Mouse (Mus musculus) kidney, adult 18-20 months (tissue): ENCODE data around the gene Rab3c.

Source experiments
- DNase-seq: peaks from one replicate; pipeline ENCODE4 v3.0.0; 2021

The Rab3c gene

DNA sequence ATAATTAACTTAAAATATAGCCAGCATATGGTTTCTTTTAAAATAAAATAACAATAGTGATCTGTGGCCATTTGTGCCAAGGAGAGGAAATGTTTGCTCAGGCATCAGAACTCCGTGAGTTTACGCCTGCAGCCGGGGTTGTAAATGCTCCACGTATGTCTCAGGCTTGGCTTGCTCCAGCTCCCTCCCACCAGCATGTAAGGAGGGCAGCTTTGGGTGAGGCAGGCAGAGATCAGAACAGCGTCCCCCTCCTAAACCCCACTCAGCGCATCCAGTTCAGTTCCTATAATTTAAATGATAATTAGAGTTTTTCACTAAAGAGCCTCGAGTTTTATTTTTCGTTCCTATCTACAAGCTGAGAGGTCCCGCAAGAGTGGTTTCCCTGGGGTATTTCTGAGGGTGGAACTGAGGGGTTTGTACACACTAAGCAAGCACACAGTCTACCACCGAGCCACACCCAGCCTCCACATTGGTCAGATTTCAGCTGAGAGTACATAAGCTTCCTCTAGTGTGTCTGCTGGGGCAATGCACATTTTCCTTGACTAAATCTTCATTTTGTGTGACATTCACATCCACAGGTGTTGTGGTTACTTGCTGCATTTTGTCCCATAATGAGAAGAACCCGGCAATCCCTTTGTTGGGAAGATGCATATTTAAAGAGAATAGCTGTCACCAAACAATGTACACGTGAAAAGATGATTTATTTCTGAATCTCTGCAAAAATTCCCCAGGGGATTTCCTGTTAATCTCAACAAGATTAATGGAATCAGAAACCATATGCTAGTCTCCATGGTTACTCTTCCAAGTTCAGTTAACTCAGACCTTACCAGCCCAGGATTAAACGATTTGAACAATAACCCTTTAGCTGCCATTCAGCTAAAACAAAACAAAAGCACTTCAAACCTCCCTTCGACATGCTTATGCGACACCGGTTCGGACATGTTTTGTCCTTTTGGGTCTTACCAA lies 186.8 kb downstream of the Rab3c start:
- no peak for DNase-seq

DNA sequence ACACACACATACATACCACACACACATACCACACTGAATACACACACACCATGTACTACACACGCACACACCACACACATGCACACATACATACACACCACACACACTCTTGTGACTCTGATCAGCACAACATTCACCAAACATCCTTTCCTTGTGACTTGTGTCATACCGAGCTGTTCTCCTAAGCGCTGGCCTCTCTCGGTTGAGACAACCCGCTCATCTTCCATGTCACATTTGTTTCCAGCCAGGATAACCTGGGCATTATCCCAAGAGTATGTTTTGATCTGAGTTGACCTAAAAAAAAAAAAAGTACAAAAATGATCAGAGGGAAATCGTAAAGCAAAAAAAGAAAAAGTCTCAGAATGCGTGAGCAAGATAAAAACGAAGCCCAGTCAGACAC lies 196.8 kb downstream of the Rab3c start:
- no peak for DNase-seq

DNA sequence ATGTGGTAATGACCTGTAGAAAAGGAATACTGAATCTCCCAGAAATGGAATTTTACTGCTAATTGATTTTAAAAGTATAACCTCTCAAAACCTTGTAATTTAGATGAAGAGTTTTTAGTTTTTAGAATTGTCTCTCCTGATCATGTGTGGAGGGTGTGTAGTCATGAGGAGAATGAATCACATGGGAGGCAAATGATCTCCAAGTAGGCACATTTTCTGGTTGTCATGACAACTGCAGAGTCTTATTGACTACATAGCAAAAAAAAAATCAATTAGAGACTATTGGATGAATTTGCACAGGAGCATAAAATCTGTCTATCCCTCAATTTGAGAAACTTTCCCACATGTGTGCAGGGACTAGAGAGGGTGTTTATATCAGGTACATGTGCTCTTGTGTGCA lies 199.6 kb downstream of the Rab3c start:
- DNase-seq, result no peak

DNA sequence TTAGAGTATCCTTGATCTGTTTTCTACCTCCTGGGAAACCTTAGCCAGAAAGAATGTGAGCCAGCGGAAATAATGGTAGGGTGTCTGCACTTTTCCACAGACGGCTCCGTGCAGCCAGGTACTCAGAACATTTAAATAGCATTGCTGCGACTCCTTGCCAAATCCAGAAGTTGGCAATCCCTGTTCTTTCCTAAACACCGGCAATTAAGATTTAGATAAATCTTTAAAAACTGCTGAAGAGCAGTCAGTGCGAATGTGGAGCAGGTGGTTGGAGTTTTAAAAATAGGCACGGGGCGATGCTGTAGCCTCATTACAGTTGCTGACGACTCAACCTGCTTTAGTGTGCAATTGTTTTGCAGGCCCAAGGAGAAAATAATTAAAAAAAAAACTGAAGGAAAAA lies 205.2 kb downstream of the Rab3c start:
- DNase-seq, result no peak

DNA sequence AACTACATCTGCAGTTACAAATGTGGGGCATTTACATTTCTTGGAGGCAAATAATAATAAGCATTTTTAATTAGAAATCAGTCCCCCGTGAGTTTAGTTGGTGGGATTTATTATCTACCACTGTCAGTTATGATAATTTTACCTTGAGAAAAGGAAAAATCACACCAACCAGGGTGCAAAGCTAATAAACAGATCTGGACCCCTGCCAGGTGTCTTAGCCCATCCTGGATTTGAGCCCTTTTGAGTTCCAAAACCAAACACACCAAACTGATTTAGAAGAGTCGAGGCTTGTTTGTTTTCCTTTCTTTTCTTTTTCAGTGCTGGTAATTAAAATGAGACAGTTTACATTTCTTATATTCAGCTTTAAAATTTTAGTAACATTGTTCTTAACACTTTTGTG lies 206.6 kb downstream of the Rab3c start:
- no peak for DNase-seq

DNA sequence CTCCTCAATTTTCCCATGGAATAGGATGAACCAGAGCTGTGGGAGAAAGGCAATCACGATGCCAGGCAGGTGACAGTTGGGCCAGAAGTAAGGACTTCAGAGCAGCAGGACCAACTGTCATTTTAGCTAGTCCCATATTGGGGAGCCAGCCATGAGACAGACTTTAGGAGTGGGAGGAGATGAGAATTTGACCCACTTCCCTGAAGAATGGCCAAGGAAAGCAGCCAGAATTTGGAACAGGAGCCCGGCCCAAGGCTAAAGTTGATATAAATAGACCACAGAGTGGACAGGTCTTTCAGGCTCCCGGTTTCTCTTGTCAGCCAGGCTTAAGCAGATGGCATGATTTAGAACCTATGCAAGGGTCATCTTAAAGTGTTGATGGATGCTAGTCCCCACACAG lies 213.6 kb downstream of the Rab3c start:
- DNase-seq, result no peak

DNA sequence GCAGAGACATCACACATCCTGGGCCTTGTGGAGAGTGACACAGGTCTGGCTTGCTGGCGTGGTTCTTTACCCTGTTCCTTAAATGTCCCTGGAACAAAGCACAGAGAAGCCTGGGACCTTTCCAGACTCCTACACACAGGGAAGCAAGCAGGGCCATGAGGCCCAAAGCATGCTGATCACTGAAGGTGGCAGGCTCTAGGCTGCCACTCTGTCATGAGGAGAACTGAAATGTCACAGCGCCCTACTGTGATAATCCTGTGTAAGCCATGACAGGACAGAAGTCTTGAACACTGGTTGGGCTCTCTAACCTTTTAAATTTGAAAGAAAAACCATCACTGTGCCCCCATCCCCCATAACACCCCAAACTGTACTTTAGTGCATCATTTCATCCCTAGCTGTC lies 214.1 kb downstream of the Rab3c start:
- DNase-seq, result no peak

DNA sequence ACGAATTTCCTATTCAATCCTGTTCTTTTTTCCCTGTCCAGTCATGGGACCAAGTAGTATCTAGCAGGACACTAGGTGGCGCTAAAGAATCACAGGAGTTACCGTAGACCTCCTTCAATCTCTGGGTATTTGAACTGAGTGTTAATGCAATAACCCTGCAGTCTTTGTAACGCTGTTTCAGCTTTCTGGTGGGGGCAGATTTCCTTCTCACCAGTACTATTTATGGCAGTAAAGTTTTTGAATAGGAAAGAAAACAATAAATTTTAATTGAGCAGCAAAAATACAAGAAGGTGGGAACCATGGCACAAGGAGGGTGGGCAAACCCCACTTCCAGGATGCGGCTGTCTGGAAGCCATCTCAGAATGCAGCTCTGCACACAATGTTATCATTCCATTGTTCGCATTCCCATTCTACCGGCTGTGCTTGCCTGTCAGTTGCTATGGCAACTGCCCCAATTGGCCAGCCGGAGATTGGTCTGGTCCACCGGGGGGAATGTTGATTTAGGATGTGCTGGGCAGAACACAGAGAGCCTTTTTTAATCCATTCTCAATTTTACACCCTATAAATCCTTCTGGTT lies 217.9 kb downstream of the Rab3c start:
- DNase-seq, result peak; percentile 43

DNA sequence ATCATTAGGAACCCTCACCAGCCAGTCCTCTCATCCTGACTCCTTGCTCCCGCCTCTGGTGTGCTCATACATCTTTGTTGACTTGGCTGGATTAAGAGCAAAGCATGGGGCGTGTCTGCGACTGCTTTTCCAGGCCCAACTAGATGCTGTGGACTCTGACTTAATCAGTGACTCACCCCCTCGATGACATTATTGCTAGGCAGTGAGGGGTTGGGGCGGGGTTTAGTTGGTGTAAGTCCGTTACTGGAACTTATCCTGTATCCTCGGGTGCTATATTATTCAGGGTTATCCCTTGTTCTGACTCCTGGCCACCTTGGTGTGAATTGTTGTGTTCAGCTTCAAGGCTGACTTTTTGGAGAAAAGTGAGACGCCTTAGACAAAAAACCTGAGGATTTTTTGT lies 218.5 kb downstream of the Rab3c start:
- no peak for DNase-seq

DNA sequence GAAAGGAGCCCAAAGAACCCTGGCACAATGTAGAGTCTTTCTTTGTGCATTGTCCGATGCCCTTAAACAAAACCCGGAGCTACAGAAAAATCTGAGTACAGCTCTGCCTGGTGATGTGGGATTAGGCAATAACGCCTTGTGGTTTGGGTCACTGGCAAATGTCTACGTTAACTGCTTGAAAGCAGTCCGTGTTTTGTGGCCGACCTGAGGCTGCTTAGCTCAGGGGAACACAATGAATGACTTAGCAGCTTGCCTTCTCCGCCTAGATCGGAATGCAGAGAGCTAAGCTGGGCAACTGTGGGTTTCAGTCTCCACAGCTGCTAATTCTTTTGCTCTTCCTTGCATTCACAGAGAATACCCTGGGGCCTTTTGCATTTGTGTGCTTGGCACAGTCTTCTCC lies 226.3 kb downstream of the Rab3c start:
- no peak for DNase-seq

DNA sequence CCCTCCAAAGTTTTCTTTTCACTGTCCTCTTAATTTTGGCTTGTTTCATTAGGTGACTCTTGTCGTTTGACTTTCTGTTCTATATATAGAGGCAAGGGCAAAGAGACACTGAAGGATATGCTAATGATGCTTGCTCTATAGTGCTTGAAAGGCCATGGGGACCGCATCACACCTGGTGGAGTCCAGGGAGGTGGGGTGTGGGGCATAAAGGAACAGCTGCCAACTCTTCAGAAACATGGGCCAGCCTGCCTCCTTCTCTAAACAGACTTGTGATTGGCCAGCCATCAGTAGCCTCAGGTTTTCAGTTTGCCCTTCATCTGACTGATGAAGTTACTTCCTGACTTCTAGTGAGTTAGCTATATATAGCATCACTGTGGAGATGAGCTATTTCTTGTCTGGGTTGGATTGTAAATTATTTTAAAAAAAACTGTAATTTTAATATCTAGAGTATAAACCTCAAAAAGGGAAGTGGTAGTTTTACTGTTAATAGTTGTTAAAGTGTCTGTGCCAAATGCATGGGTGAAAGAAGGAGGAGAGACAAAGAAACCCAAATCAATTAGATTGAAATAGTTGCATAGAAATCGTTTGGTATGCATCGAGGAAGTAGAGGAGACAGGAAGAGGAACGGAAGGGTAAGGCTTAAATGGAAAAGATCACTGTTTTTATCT lies 231.9 kb downstream of the Rab3c start:
- no peak for DNase-seq

DNA sequence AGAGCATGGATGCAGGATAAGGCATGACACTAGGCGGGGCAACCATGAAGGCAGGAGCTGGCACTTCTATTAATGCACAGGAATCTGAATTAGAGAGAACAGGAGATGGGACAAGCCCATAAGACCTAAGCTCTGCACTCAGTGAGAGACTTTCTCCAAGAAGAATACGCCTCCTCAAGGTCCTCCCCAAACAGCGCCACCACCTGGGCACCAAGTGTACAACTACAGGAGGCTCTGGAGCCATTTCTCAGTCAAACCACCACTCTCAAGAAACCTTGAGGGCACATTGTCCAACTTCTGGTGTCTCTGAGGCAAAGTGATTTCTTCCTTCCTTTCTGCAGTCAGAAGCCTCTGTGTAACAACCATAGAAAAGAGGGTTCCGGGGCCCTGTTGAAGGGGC lies 236.4 kb downstream of the Rab3c start:
- no peak for DNase-seq

DNA sequence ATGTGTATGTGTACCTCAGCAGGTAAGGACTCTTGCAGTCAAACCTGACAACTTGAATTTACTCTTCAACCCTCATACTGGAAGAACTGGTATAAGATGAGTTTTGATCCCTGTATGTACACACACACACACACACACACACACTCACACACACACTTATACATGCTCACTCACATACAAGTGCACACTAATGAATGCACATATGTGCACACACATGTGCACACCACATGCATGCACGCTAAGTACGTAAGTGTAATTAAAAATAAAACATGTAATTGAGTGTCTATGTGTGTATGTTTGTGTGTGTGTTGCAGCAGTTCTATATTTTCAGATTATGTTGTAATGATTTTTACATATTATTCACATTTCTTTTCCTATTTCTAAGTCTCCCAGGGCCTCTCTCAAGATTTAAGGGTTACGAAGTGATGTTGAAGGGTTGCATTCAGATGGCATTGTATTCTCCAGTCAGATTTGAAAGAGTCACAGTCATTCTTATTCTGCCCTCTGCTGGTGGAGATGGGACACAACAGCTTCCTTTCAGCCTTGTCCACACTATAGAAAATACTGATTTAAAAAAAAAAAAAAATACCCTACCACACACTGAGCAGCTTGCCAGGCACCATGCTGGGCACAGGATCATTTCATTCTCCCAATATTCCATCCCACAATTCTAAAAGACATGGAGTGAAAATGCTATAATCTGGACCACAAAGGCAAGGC lies 240.9 kb downstream of the Rab3c start:
- DNase-seq, result peak; percentile 12

DNA sequence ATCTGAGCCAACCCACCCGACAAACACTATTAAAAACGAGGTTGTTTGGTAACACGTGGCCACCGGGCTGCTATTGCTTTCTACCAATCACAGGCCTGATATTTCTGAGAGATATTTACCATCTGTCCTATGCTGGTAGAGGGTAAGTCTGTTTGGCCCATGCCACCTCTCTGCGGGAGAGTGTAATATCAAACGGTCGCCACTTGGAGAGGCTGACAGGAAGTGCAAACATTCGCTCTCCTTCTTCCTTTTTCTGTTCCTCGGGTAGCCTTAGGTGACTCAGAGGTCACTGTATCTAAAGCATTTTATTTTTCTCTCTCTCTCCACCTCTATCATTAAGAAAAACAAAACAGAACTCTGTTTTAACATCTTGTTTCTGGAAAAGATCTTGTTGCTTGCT lies 241.6 kb downstream of the Rab3c start:
- DNase-seq, result no peak

DNA sequence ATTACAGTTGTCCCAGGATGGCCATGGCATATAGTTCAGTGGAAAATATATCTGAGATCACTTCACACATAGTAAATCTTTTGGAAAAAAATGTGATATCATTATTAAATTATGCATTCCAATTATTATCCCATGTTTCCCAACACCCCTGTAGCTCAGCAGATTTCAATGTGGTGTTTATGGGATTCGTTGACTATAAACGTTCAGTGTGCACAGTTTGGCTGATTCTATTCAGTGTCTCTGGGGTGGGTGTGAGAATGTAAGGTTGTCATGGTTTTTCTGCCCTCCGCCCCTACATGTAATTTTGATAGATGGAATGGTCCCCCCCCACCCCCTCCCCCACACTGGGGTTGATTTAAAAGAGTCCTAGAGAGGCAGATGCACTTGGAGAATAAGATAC lies 242.3 kb downstream of the Rab3c start:
- no peak for DNase-seq

DNA sequence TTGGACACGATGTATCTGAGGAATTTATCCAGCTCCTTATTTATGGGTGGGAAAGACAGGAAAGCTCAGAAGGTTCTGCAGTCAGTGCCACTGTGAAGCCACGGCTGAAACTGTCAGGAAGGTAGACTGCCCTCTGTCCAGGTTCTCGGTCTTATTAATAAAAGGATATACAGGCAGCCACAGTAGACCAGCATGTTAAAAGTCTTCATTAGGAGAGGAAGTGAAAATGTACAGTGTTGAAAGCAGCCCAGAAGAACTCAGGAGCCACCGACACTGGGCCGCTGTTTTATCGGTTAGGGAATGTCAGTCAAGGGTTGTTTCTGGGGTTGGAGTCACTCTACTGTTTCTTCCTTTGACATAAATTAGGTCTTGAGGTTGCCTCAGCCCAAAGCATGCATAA lies 245.9 kb downstream of the Rab3c start:
- DNase-seq, result no peak

DNA sequence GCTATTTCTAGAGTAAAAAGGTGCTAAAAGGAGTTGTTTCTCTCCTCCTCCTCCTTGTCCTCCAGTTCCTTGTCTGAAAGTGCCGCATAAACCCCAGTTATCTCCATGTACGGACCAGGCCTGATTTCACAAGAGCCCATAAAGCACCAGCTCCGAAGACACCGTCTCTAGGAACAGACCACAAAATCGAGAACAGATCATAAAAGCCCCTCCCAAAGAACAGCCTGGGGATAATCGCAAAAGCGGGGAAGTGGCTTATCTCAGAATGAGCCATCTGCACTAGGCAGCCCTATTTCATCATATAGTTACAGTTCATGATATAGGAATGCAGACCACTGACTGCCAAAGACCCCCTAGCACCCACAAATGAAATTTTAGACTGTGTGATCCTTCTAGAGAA lies 246.8 kb downstream of the Rab3c start:
- DNase-seq, result no peak

DNA sequence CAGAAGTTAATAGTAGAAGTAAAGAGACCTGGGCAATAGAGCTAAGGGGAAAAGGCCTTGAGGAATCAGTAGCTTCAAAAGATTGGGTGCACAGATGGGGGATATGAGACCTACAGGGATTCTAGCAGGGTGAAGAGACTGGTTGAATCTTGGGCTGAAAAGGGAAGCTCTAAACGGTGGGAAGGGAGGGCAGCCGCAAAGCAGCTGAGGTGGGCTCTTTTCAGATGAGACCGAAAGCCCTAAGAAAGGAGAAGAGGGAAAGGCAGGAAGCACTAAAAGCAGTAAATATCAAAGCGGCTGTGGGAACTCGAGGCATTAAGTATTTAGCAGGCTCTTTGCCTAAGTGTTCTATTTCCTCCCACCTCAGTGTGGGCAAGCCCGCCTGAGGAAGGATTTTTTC lies 248.9 kb downstream of the Rab3c start:
- no peak for DNase-seq

DNA sequence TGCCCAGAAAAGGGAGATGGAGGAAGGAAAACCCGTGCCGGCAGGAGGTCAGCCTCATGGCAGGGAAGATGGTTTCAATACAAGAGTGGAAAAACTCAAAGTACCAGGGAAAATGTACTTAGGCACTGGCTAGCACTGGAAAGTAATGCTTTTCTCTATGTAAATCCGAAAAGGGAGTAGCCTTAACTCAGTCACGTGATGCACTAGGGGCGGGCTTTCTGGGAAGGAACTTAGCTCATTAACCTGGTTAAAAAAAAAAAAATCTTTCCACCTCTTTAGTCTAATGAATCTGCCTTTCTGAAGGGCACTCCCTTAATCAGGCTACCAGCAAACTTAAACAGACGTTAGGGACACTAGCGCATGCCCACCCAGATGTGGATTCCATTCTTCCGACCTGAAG lies 249.7 kb downstream of the Rab3c start:
- DNase-seq, result no peak

DNA sequence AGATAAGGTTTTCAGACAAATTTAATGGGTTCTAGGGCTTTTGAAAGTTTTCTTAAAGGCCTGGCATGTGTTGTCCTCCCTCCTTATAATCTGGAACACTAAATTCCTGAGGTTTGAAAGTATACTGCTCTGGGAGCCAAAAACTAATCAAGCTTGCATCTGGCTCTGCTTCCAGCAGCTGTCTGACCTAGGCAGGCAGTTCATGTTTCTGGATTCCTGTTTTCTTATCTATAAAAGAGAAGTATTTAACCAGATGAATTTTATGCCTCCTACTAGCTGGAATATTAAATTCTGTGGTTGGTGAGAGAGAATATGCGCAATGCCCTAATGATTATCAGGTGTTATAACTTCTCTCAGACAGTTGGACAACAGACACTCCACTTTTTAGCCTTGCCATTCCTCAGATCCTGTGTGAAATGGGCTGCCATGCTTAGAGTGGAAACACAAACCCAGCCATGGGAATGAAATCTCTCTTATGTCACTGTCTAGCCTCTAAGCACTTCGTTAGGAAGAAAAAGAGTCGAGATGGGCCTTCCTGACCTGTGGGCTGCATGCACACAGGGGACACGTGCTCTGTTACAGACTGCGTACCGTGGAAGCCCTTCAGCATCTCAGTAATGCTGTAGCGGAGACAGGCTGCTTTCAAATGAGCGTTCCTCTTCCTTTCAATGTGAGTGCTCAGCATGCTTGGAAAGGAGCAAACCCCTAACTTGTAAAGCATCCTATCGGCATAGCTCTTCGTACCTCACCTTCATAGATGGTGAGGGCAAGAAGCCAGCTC lies 256.2 kb downstream of the Rab3c start:
- no peak for DNase-seq

DNA sequence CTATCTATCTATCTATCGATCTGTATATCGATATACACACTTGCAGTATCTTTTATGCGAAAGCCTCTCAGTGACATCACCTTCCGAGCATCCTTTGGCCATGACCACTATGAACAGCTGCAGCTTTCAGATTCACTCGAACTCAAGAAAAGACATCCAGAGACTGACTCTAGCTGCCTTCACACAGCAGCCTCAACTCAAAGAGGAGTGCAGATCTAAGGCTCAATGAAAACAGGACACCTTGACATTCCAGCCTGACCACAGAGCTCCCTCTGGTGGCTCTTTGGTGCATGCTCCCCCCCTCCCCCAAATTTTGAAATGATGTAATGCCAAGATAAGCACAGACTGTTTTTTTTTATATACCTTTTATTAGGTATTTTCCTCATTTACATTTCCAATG lies 257.8 kb downstream of the Rab3c start:
- no peak for DNase-seq

DNA sequence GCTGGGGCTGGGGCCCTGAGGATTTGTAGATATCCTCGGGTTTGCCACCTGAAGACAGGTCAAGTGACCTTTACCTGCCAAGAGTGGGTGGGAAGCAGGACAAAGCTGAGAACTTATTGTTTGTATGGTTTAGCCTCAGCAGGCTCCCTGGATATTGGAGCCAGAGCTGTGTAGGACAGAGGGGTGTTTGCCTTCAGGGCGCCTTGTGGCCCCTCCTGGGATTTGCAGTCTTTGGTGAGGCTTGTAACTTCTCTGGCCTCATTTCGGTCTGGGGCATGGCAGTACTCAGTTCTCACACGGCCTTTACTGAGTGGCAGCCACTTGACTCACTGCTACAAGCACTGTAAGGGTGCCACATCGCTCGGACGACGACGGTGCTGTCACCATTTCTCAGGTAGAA lies 261.0 kb downstream of the Rab3c start:
- DNase-seq, result no peak
